Comparison of ENCODE assay signal across 30 mouse cellular contexts in the genomic region with DNA sequence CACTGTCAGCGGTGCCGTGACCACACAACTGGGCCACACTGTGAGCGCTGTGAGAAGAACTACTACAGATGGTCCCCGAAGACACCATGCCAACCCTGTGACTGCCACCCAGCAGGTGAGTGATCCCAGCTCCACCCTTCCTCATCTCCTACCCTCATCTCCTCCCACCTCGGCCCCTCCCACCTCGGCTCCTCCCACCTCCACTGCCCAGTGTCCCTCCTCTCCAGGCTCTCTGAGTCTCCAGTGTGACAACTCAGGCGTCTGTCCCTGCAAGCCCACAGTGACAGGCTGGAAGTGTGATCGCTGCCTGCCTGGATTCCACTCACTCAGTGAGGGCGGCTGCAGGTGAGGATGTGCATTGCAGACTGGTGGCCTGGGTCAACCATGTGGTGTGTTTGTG. TPM values are rescaled to one million over a fixed set of nuclear protein-coding genes. Genes with fewer than 3 reads are reported as not detected.
DNase-seq lines count a peak whose midpoint lies in the region; ATAC-seq and TF ChIP-seq lines count a peak whose summit lies in the region.
"Had no signal": no experiment of that assay in that cellular context is flagged by ENCODE, and none has a peak within 500 bp of the region (broad histone marks: within the 10 kb centered on the region; RNA-seq: fewer than 3 reads in every experiment).

No protein-coding gene starts in this region.

- 0 out of 2 replicates have a peak overlapping the region, but pooled peaks have one; percentile 7 for H3K27ac ChIP-seq in forebrain, embryonic 10.5 days
- no peak overlapping the region for H3K27ac ChIP-seq in forebrain, postnatal 0 days (ENCODE audit: low read depth, low read length)
- H3K27ac ChIP-seq in heart, embryonic 12.5 days (ENCODE audit: poor library complexity, severe bottlenecking), result no peak overlapping the region
- H3K27ac ChIP-seq: forebrain, embryonic 15.5 days; heart, adult 2 months; heart, embryonic 13.5 days; kidney, embryonic 15.5 days; left cerebral cortex, adult 2 months; limb, embryonic 12.5 days; liver, embryonic 13.5 days; midbrain, embryonic 13.5 days had no signal

- peaks cover 8% of the 10 kb centered on the region; the same call in 1 of the 2 replicates for H3K27me3 ChIP-seq in forebrain, embryonic 10.5 days (ENCODE audit: poor library complexity, severe bottlenecking)
- H3K27me3 ChIP-seq in forebrain, postnatal 0 days (ENCODE audit: insufficient read depth, low read length), result no peaks in the 10 kb centered on the region
- peaks cover 14% of the 10 kb centered on the region; the same call in 1 of the 2 replicates for H3K27me3 ChIP-seq in heart, embryonic 12.5 days (replicated peaks)
- H3K27me3 ChIP-seq: forebrain, embryonic 15.5 days; kidney, embryonic 15.5 days; limb, embryonic 12.5 days; liver, embryonic 13.5 days had no signal

- no peak overlapping the region for H3K4me2 ChIP-seq in forebrain, postnatal 0 days (ENCODE audit: low read depth)
- no peak overlapping the region for H3K4me2 ChIP-seq in heart, embryonic 12.5 days
- H3K4me2 ChIP-seq: forebrain, embryonic 15.5 days; heart, embryonic 13.5 days; kidney, embryonic 15.5 days; limb, embryonic 12.5 days; liver, embryonic 13.5 days; midbrain, embryonic 13.5 days had no signal

- no peaks in the 10 kb centered on the region for H3K36me3 ChIP-seq in forebrain, embryonic 10.5 days (replicated peaks)
- no peaks in the 10 kb centered on the region for H3K36me3 ChIP-seq in forebrain, postnatal 0 days (ENCODE audit: insufficient read depth)
- no peaks in the 10 kb centered on the region for H3K36me3 ChIP-seq in heart, embryonic 12.5 days
- H3K36me3 ChIP-seq: forebrain, embryonic 15.5 days; G1E; heart, embryonic 13.5 days; kidney, embryonic 15.5 days; limb, embryonic 12.5 days; liver, embryonic 13.5 days; midbrain, embryonic 13.5 days had no signal

- no peak for ATAC-seq in forebrain, postnatal 0 days
- ATAC-seq in heart, embryonic 12.5 days (ENCODE audit: insufficient number of reproducible peaks, low FRiP score), result no peak; the same call in 1 of the 2 replicates
- ATAC-seq: forebrain, embryonic 15.5 days; hindbrain, embryonic 16.5 days; midbrain, embryonic 13.5 days had no signal

- 47% methylated on average over 9 of the region's 9 CpGs for WGBS in forebrain, embryonic 10.5 days
- 54% methylated on average over 9 of the region's 9 CpGs for WGBS in forebrain, postnatal 0 days
- WGBS in heart, embryonic 12.5 days, result 20% methylated on average over 9 of the region's 9 CpGs

- H3K9ac ChIP-seq in forebrain, postnatal 0 days, result no peak overlapping the region
- H3K9ac ChIP-seq in heart, embryonic 12.5 days, result no peak overlapping the region
- H3K9ac ChIP-seq: forebrain, embryonic 15.5 days; heart, embryonic 13.5 days; kidney, embryonic 15.5 days; limb, embryonic 12.5 days; liver, embryonic 13.5 days; midbrain, embryonic 13.5 days had no signal

- H3K4me3 ChIP-seq in forebrain, embryonic 10.5 days, result no peak overlapping the region
- H3K4me3 ChIP-seq in forebrain, postnatal 0 days (ENCODE audit: low read depth, low read length), result no peak overlapping the region
- H3K4me3 ChIP-seq in heart, embryonic 12.5 days, result no peak overlapping the region
- H3K4me3 ChIP-seq: forebrain, embryonic 15.5 days; heart, adult 2 months; heart, embryonic 13.5 days; kidney, embryonic 15.5 days; left cerebral cortex, adult 2 months; limb, embryonic 12.5 days; liver, embryonic 13.5 days; midbrain, embryonic 13.5 days had no signal

- H3K4me1 ChIP-seq in forebrain, embryonic 10.5 days, result peaks cover 35% of the 10 kb centered on the region
- H3K4me1 ChIP-seq in forebrain, postnatal 0 days (ENCODE audit: insufficient read depth), result no peaks in the 10 kb centered on the region
- H3K4me1 ChIP-seq in heart, embryonic 12.5 days (replicated peaks), result peaks cover 25% of the 10 kb centered on the region
- H3K4me1 ChIP-seq: forebrain, embryonic 15.5 days had no signal

- TF ChIP-seq CTCF in forebrain, postnatal 0 days (IDR thresholded peaks at IDR 0.05; ENCODE audit: low read depth), result no peak

- no peak for DNase-seq in forebrain, embryonic 10.5 days (ENCODE audit: extremely low spot score, low spot score)
- no peak for DNase-seq in forebrain, postnatal 0 days
- peak; percentile 51 to 53 for DNase-seq in kidney, postnatal 4 days
- DNase-seq in kidney, postnatal 14 days, result no peak
- peak; percentile 57 for DNase-seq in testis, postnatal 10 days (ENCODE audit: low spot score)
- DNase-seq in testis, postnatal 14 days (ENCODE audit: low spot score), result no peak
- no peak for DNase-seq in left cerebral cortex, adult 11 months (ENCODE audit: low spot score)
- DNase-seq: adrenal gland, postnatal 10 days; cerebellum, adult 11 months; cerebellum, adult 9-10 months; cerebellum, postnatal 36 days; heart, adult 2 months; heart, postnatal 10 days; liver, embryonic 13.5 days; lung, adult 2 months; thymus, postnatal 25 days had no signal

- H3K9me3 ChIP-seq in forebrain, embryonic 10.5 days, result no peaks in the 10 kb centered on the region
- H3K9me3 ChIP-seq in forebrain, postnatal 0 days (ENCODE audit: low read length), result no peaks in the 10 kb centered on the region
- no peaks in the 10 kb centered on the region for H3K9me3 ChIP-seq in heart, embryonic 12.5 days (replicated peaks)
- H3K9me3 ChIP-seq: forebrain, embryonic 15.5 days; G1E; heart, embryonic 13.5 days; kidney, embryonic 15.5 days; limb, embryonic 12.5 days; liver, embryonic 13.5 days; midbrain, embryonic 13.5 days had no signal

RNA-seq across cellular contexts. Expression of gene Lamc3, which starts 18.6 kb away (rescaled TPM):
- polyA plus RNA-seq in forebrain, embryonic 10.5 days (2016; fragmentation: Nextera tagmentation; extraction: Ambion mirVana), result 4.9 and 6.8 TPM in 2 replicates
- 6.2 and 11.0 TPM in 2 replicates for total RNA-seq in forebrain, postnatal 0 days (2014; rRNA removed)
- polyA plus RNA-seq in forebrain, postnatal 0 days (2015; fragmentation: Nextera tagmentation; extraction: Ambion mirVana), result 1.9 and 2.5 TPM in 2 replicates
- polyA plus RNA-seq in heart, embryonic 12.5 days (2016; fragmentation: Nextera tagmentation; extraction: Ambion mirVana), result 1.1 and 1.3 TPM in 2 replicates
- total RNA-seq: CH12.LX; G1E; hematopoietic stem cell, adult 5-6 weeks; megakaryocyte progenitor cell, adult 5-6 weeks; monocyte, adult 5-6 weeks had no signal
- polyA plus RNA-seq: G1E had no signal

RNA-seq across cellular contexts. Expression of gene Aif1l, which starts 44.3 kb away (rescaled TPM):
- polyA plus RNA-seq in forebrain, embryonic 10.5 days (2016; fragmentation: Nextera tagmentation; extraction: Ambion mirVana), result 84.7 and 85.6 TPM in 2 replicates
- 21.7 and 34.2 TPM in 2 replicates for total RNA-seq in forebrain, postnatal 0 days (2014; rRNA removed)
- 21.2 TPM in 2 replicates for polyA plus RNA-seq in forebrain, postnatal 0 days (2015; fragmentation: Nextera tagmentation; extraction: Ambion mirVana)
- 80.5 and 81.6 TPM in 2 replicates for polyA plus RNA-seq in heart, embryonic 12.5 days (2016; fragmentation: Nextera tagmentation; extraction: Ambion mirVana)
- total RNA-seq: monocyte, adult 5-6 weeks had no signal
- polyA plus RNA-seq: G1E had no signal

RNA-seq across cellular contexts. Expression of gene Fibcd1, which starts 59.9 kb away (rescaled TPM):
- polyA plus RNA-seq in forebrain, embryonic 10.5 days (2016; fragmentation: Nextera tagmentation; extraction: Ambion mirVana), result 0.07 and 0.19 TPM in 2 replicates
- total RNA-seq in forebrain, postnatal 0 days (2014; rRNA removed), result 8.9 and 12.7 TPM in 2 replicates
- polyA plus RNA-seq in forebrain, postnatal 0 days (2015; fragmentation: Nextera tagmentation; extraction: Ambion mirVana), result 5.7 and 8.5 TPM in 2 replicates
- 0.04 and 0.08 TPM in 2 replicates for polyA plus RNA-seq in heart, embryonic 12.5 days (2016; fragmentation: Nextera tagmentation; extraction: Ambion mirVana)
- total RNA-seq: gastrocnemius, adult 8-10 months; heart, adult 2 months; heart, postnatal 10 days; hematopoietic stem cell, adult 5-6 weeks; megakaryocyte progenitor cell, adult 5-6 weeks; monocyte, adult 5-6 weeks had no signal
- polyA plus RNA-seq: G1E; heart, adult 2 months; heart, embryonic 13.5 days had no signal

Comparison
In these comparisons a context has a peak if more than half of its experiments do, and no peak if none do; other contexts are left out.
1. DNase-seq: peak in kidney, postnatal 4 days (2 of 2) and testis, postnatal 10 days (single experiment); none in forebrain, embryonic 10.5 days (single experiment), forebrain, postnatal 0 days (single experiment), kidney, postnatal 14 days (single experiment), testis, postnatal 14 days (single experiment) and left cerebral cortex, adult 11 months (single experiment).